Mouse (Mus musculus) cerebellum, postnatal 10 days (tissue): ENCODE data around the gene Des.
A peak's percentile ranks its signal among the peaks of the same experiment; 100 is the strongest.

Experiments used
- DNase-seq, 2 experiments: peaks; one replicate each; pipeline ENCODE4 v3.0.0; 2021; ENCODE audit warnings: mixed read lengths in 2 of 2

Des gene

DNA sequence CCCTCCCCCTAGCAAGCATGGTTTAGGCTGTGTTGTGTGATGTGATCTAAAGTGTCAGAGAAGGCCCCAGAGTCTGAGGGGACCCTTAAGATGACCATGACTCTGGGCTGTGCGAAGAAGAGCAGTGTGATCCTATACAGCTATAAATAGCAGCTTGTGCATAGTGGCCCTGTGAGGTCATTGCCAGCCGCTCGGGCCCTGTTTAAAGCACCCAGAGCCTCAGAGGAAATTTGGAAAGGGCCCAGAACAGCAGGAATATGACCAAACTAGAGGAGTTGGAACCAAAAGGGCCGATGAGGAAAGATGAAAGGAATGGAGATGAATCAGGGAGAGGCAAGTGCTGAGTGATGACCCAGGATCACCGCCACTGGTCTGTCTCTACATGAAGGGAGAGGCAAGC, 12.8 kb upstream of the Des start:
- DNase-seq, result no peak

DNA sequence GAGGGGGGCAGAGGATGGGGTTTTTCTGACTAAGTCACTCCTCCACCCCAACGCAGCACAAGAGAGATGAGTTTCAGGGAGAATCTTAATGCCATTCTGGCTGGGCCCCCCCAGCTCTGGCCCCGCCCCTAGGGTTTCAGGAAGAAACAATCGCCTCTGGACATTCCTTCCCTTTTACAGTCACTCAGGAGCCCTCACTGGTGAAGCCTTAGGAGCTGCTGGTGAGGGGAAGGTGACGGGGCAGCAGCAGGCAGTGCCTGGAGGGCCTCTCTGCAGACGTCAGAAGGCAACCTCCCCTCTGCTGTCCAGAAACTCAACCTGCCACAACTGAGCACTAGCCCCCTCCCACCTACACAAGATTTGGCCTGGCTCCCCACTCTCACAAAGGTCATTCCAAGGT, 10.9 kb upstream of the Des start:
- no peak for DNase-seq

DNA sequence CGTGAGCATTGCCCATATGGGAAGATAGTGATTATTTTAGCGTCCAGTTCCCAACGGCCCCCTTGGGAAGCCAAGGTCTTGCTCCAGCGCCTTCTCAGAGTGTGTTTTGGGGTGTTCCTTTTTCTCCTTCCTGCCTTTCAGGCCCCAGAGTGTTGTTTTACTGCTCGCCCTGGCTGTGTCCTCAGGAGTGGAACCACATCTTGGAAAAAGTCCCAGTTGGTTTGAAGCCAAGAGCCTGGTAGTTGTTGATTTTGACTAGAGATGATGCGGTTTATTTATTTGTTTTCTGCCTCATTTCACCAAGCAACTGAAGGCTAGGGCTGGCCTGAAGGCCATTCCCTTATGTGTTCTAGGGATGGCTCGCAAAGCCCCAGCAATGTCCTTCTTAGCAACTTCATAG, 2.9 kb upstream of the Des start:
- peak; percentile 81 to 84 for DNase-seq

DNA sequence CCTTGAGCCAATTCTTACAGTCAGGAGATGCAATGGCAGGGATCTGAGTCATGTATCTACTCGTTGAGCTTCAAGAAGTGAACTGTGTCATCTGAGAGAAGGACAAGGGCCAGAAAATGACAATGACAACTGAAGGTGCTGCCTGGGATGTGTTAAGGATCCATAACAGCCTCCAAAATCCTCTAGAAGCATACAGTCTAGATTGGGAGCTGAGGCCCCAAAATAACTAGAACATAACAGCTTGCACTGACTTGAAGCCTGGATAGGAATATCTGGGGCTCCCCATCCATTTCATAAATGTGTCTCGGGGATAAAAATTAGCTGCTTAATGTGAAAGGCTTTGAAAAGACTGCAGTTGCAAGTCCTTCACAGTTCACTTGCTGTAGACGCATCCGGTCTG, 2.1 kb upstream of the Des start:
- DNase-seq, result no peak

- DNase-seq, result no peak
Observed at GRCm38 (mm10) chr1:75359346-75359745, 783 bp upstream of the Des start.

DNA sequence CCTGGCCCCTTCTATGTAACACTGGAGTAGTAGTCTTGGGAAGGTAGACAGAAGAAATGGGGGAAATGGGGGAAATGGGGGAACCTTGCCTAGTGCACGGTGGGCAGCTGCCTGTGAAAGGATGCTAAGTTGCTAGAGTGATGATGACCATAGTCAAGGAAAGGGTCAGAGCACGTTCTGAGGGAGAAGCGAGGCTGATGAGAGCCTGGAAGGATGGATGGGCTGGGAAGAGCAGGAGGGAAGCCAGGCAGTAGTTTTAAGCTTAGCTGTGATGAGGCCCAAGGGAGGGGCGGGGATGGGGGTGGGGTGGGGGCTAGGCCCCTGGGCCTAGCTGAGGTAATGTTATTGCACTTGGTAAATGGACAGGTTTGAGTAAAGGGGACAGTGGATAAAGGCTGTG, 994 bp downstream of the Des start:
- DNase-seq, result no peak

- DNase-seq, result no peak
Observed at GRCm38 (mm10) chr1:75361750-75362149, 1.6 kb downstream of the Des start.

- DNase-seq, result no peak
Observed at GRCm38 (mm10) chr1:75363868-75364267, 3.7 kb downstream of the Des start.

DNA sequence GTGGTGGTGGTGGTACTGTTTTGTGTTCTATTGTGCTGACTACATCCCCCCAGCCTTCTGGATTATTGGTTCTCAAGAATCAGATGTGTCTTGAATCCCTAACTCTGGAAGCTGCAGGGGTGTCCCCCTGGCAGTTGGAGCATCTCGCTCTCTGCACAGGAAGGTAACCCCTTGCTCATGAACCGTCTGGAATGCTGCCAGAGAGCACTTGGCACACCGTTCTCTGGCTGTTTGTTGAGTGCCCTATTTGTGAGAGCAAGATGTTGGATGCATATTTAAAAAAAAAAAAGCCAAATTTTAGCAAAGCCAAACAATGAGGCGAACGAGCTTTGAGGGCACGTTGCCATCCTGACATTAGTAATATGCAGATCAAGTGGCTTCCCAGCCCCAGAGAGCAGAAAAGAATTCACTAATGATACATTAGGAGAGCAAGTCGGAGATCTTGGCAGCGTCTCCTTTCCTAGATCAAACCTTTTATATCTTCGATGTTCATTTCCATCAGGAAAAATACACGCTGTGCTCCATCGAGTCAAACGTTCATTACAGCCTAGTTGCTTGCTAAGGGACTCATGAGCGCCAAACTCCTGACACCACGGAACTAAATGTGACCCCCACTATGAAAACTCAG, 5.5 kb downstream of the Des start:
- DNase-seq, result peak; percentile 79 to 80

DNA sequence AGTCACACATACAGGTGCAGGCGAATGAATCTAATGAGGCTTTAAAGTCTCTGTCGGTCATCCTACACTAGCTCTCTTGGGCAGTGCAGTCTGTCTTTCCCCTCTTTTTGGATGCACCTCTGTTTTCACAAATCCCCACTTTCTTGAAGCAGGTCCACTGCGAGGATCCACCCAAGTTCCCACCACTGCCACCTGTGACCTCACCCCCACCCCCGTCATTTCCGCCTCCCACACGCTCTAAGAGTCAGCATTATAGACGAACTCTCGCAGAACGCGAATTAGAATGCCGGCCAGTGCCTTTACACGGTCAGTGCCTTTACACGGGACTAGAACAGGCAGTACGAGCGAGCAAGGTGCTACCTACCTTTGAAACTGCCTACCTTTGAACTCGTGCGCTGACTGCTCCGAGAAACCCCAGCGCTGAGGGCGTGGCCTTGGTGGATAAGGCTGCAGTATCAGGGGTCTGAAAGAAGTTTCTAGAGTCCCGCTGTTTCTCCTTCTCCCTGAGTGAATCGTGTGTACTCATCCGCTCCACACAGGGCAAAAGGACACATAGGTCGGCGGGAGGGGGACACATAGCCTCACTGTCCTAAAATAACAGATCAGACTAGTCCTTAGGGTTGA, 9.3 kb downstream of the Des start:
- peak; percentile 41 to 49 for DNase-seq

DNA sequence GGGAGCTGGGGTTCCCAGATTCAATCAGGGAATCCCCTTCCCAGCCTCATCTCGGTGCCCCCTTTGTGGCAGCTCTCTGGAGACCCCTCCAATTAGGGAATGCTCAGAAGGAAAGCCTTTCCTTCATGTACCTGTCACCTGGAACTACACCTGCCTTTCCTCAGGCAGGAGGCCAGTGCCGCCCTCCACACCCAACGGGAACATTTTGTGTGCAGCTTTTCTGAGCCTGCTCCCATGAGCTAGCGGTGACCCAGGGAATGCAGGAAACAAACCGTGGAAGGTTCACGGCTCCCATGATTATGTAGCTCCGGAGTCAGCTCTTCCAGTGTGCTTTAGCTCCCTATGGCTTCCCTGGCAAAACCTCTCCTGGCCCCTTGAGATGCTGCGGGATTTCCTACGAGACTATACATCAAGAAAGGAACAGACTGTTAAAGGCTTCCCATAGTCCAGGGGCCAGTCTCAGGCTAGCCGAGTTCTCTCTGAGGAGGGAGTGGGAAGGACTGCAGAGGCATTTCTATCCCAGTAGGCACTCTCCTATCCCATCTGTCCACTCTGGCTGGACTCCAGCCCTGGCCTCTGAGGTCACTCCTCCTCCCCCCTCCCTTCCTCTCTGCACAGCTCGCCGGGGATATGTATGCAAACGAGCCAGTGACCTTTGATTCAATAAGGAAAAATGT, 10.0 kb downstream of the Des start:
- peak; percentile 98 to 99 for DNase-seq

- peak; percentile 75 to 82 for DNase-seq
Observed at GRCm38 (mm10) chr1:75371317-75372095, 11.4 kb downstream of the Des start.

DNA sequence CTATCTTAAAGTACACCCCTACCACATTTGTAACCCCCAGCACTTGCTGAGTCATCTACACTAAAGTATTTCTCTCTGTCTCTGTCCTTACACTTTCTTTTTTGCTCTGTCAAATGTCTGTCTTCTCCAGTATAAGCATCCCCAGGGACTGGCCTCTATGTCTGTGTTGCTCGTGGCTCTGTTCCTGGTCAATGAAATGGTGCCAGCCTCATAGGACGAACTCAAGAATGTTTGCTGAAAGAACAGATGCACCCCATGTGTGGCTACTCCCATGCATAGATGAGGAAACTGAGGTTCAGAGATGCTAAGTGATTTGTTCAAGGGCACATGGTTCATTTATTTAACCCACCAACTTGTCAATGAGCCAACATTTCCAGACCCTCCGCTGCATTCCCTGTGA, 12.3 kb downstream of the Des start:
- peak in 1 of 2 experiments; percentile 38 for DNase-seq

DNA sequence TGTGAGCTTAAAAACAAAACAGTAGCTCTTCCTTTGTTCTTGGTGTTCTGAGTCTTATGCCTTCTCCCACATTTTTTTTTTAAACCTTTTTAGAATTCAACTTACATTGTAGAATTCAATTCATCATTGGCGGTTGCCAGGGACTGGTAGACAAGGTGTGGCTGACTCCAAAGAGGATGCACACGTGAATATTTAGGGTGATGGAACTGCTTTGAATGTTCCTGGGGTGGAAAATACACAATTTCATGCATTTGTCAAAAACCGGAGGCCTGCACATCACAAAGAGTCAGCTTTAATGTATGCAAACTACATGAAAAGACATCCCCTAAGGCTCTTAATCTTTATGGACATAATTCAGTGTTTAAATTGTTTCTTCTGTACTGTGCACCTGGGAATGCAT, 13.1 kb downstream of the Des start:
- no peak for DNase-seq

DNA sequence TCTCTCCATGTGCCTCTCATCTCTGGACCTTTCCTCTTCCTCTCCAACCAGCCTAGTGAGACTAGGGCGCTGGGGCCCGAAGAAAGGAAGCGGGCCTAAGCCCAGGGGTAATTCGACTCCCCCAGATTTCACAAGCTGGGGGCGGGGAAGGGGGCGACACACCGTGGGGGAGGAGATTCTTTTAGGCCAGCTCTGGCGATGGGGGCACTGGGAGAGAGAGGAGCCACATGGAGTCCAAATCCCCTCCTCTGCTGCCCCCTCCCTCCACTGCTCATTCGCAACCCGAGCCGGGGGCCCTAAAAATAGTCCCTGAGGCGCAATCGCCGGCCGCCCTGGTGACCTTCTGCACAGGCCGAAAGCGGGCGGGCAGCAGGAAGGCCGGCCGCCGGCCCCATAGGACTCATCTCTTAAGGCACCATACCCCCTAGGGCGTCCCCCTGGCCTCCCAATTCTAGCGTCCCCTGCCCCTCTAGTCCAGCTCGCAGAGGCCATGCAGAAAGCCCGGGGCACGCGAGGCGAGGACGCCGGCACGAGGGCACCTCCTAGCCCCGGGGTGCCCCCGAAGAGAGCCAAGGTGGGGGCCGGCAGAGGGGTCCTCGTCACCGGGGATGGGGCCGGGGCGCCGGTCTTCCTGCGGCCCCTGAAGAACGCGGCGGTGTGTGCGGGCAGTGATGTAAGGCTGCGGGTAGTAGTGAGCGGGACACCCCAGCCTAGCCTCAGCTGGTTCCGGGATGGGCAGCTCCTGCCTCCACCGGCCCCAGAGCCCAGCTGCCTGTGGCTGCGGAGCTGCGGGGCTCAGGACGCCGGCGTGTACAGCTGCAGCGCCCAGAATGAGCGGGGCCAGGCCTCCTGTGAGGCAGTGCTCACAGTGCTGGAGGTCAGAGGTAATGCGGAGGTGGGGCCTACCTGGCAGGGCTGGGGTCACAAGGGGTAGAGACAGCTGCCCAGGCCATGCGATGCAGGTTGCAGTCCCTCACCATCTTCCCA, 15.1 kb downstream of the Des start, which contains the start of gene Speg:
Gene Speg (plus strand): TSS at position 348 of the 987 bp plus-strand sequence.
- DNase-seq, result peak in 1 of 2 experiments; percentile 15

- no peak for DNase-seq
Observed at GRCm38 (mm10) chr1:75379196-75379595, 19.1 kb downstream of the Des start.

DNA sequence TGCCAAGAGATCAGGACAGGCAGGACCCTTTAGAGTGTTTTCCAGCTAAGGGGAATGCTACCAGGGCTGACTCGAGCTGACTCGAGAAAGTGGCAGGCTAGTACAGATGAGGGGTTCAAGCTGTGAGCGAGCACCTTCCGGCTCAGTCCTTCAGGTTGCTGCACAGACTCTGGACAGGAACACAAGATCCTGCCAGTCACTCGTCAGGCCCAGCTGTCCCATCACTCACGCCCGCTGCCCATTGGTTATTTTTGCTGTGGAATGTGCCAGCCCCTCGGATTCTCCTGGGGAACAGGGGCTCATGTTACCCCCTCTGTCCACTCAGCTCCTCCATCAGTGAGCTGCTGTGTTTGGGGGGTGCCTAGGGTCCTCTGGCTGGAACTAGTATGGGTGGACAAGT, 19.8 kb downstream of the Des start:
- no peak for DNase-seq

DNA sequence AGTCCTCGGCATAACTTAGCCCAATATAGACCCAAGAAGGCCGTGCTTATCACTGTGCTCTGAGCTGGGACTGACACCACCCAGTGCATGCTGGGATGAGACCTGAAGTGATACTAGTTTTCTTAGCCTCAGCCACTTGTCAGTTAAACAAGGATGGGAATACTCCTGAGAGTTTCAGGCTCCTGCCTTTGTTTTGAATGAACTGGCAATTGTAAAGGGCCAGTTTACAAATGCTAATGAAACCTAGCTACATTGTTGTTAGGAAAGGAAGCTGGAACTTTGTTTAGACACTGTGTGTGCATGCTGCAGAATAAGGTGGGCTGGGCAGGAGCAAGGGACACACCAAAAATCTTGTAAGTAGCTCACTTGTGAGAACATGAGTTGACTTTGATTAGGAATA, 20.8 kb downstream of the Des start:
- no peak for DNase-seq

GRCm38 (mm10) chr1:75381482-75382355, 21.6 kb downstream of the Des start:
- peak; percentile 84 to 89 for DNase-seq

DNA sequence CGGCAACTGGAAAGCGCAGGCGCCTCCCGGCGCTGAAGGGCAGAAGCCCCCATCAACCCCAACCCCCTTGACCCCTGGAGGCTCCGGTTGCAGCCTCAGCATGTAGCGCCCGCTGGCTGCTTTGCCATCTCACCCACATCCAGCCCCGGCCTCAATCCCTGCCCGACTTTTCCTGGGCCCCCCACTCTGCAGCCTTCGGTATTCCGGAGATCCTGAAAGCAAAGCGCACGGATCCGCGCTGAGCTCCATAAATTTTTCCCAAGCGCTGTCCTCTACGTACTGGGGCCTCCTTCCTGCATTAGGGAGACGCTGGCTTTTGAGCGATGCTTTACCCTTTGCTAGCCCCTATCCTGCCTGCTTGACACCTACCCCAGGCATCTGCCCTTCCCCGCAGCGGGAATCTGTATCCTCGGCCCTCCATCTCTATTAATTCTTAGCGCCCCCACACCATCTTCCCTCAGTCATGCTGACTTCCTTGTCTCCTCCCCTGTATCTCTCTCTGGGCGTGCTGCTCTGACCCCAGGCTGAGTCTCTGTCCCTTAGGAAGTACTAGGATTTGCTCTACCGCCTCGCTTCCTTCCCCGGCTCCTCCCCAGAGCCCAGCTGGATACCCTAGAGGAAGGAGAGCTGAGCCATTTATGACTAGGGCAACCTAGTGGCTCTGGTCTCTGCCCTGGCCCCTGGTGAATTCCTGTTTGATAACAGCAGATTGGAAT, 22.4 kb downstream of the Des start:
- peak; percentile 43 to 62 for DNase-seq
